Mouse (Mus musculus) adrenal gland, adult 8-10 months (tissue): ENCODE measurements around the gene Drap1. TPM values are rescaled to one million over a fixed set of nuclear protein-coding genes. Genes with fewer than 3 reads are reported as not detected.

Experiments used
- DNase-seq: peaks from one replicate; pipeline ENCODE4 v3.0.0; 2022
- total RNA-seq, 4 experiments: library from RNA; stranded (reverse); gene quantifications; 2 replicates each; pipeline ENCODE4 v1.2.4; 2022

Gene Drap1
- total RNA-seq: 100 to 1,000 TPM; 272 to 295 (median 289) TPM

GRCm38 (mm10) chr19:5424782-5425741 lies at the start of gene Drap1, which contains the start of gene AI837181:
Gene Drap1, minus strand, starts transcription at chr19:5424979.
Gene AI837181, plus strand, starts transcription at chr19:5425144.
- DNase-seq: peak; percentile 89

- peak; percentile 89 for DNase-seq
Measured at GRCm38 (mm10) chr19:5473720-5474119, 48.9 kb upstream of the Drap1 start, which contains the start of gene Efemp2. Gene Efemp2, plus strand, starts transcription at chr19:5473954.

GRCm38 (mm10) chr19:5472857-5473256 lies 48.1 kb upstream of the Drap1 start:
- no peak for DNase-seq

- no peak for DNase-seq
Measured at GRCm38 (mm10) chr19:5471846-5472245, 47.1 kb upstream of the Drap1 start.

GRCm38 (mm10) chr19:5468374-5468773 lies 43.6 kb upstream of the Drap1 start, which contains the start of gene Ctsw:
Gene Ctsw, minus strand, starts transcription at chr19:5468507.
- DNase-seq: no peak

- no peak for DNase-seq
Measured at GRCm38 (mm10) chr19:5466916-5467500, 42.2 kb upstream of the Drap1 start.

- no peak for DNase-seq
Measured at GRCm38 (mm10) chr19:5465037-5465436, 40.3 kb upstream of the Drap1 start.

GRCm38 (mm10) chr19:5463791-5464562 lies 39.2 kb upstream of the Drap1 start:
- DNase-seq: no peak

GRCm38 (mm10) chr19:5463212-5463611 lies 38.4 kb upstream of the Drap1 start:
- DNase-seq: no peak

- DNase-seq: no peak
Measured at GRCm38 (mm10) chr19:5461411-5461810, 36.6 kb upstream of the Drap1 start.

- DNase-seq: peak; percentile 82
Measured at GRCm38 (mm10) chr19:5460465-5460911, 35.7 kb upstream of the Drap1 start, which contains the start of gene Fibp. Gene Fibp, plus strand, starts transcription at chr19:5460615.

GRCm38 (mm10) chr19:5459896-5460295 lies 35.1 kb upstream of the Drap1 start:
- DNase-seq: no peak

- no peak for DNase-seq
Measured at GRCm38 (mm10) chr19:5459019-5459418, 34.2 kb upstream of the Drap1 start.

- no peak for DNase-seq
Measured at GRCm38 (mm10) chr19:5457746-5458442, 33.1 kb upstream of the Drap1 start, which contains the start of gene Ccdc85b. Gene Ccdc85b, minus strand, starts transcription at chr19:5457894.

GRCm38 (mm10) chr19:5456922-5457745 lies 32.4 kb upstream of the Drap1 start:
- peak; percentile 93 for DNase-seq

- DNase-seq: no peak
Measured at GRCm38 (mm10) chr19:5456241-5456921, 31.6 kb upstream of the Drap1 start.

GRCm38 (mm10) chr19:5455568-5455967 lies 30.8 kb upstream of the Drap1 start:
- DNase-seq: no peak

GRCm38 (mm10) chr19:5455037-5455436 lies 30.3 kb upstream of the Drap1 start:
- no peak for DNase-seq

- DNase-seq: no peak
Measured at GRCm38 (mm10) chr19:5451766-5452165, 27.0 kb upstream of the Drap1 start.

- DNase-seq: no peak
Measured at GRCm38 (mm10) chr19:5449673-5450072, 24.9 kb upstream of the Drap1 start.
